Mouse (Mus musculus): ENCODE results near the gene Gm49354. TPM values are rescaled to one million over a fixed set of nuclear protein-coding genes. Genes with fewer than 3 reads are reported as not detected.

Gene Gm49354
- not detected in 2 replicates for total RNA-seq (2012; rRNA removed)

DNA sequence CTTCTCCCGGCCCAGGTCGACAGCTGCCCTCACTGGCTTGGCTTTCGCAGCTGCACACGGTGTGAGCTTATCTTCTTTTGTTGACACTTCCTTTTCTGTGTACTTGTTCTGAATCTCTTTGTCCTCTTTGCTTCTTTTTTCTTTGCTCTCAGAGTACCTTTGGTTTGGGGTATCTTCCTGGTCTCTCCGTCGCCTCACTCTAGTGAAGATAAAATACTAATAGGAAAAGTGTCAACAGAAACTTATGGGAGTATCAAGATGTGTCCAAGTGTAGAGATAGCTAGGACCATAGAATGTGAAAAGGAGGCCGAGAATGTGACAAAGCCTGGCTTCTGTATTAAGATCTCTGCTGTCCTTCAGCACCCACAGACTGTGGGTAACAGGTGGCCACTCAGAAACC, at the start of gene Gm49354:
Gene Gm49354, minus strand, starts transcription at position 101 of the 400 bp plus-strand sequence.
- Histone ChIP-seq H3K27ac (ENCODE audit: insufficient read depth, low read depth, low read length, poor library complexity, severe bottlenecking) (no peak within 1 kb of the TSS), H3K9me3 (ENCODE audit: control insufficient read depth, insufficient read depth, low read depth, low read length) (no peaks in the 10 kb centered on the region), H3K9ac (ENCODE audit: insufficient read depth, low read depth, low read length, poor library complexity, severe bottlenecking) (no peak within 1 kb of the TSS), H3K4me1 (ENCODE audit: control insufficient read depth in 2 of 2, insufficient read depth in 2 of 2, low read length in 2 of 2, poor library complexity in 1 of 2) (no peaks in the 10 kb centered on the region), H3K4me3 (ENCODE audit: insufficient read depth in 1 of 2, low read depth in 1 of 2, low read length in 2 of 2, poor library complexity in 1 of 2, severe bottlenecking in 1 of 2) (no peak within 1 kb of the TSS), H3K36me3 (ENCODE audit: control insufficient read depth, insufficient read depth, low read length, poor library complexity, severe bottlenecking) (peaks cover 37% of the 10 kb centered on the region)
- in situ Hi-C loops (cut with MboI; ENCODE audit: low sequenced_read_pairs in 2 of 2, unreplicated experiment in 2 of 2): no loop called here
- no peak for DNase-seq (ENCODE audit: low read depth, low spot score)
- TF ChIP-seq HCFC1 (IDR thresholded peaks at IDR 0.05; ENCODE audit: borderline replicate concordance, insufficient read depth, low read length) (no peak), CHD2 (IDR thresholded peaks at IDR 0.05; ENCODE audit: low read depth, low read length) (no peak), ZNF384 (IDR thresholded peaks at IDR 0.05; ENCODE audit: low read depth, low read length) (no peak)

DNA sequence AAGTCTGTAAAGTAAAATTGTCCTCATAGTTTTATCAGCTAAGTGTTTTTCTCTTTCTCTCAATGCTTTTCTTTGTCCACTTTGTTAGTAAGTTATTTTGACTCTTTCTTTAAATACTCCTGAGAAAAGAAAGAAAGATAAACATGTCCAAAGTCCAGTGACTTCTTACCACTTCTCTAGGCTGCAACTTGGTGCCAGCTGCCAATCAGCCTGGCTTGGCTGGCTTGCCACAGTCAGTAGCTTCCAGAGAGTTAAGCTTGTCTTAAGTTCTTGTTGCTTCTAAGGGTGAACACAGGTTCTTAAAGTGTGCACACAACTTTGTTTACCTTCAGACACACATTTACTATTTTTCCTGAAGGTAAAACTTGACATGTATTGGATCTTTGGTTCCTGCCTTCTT, 43.9 kb upstream of the Gm49354 start:
- Histone ChIP-seq H3K9me3 (ENCODE audit: control insufficient read depth, insufficient read depth, low read depth, low read length) (no peaks in the 10 kb centered on the region), H3K4me1 (ENCODE audit: control insufficient read depth in 2 of 2, insufficient read depth in 2 of 2, low read length in 2 of 2, poor library complexity in 1 of 2) (peaks cover 0 to 3% of the 10 kb centered on the region in 2 experiments; a peak in 2 of 4 replicates), H3K4me3 (ENCODE audit: insufficient read depth in 1 of 2, low read depth in 1 of 2, low read length in 2 of 2, poor library complexity in 1 of 2, severe bottlenecking in 1 of 2) (no peak overlapping the region), H3K27ac (ENCODE audit: insufficient read depth, low read depth, low read length, poor library complexity, severe bottlenecking) (no peak overlapping the region), H3K9ac (ENCODE audit: insufficient read depth, low read depth, low read length, poor library complexity, severe bottlenecking) (no peak overlapping the region), H3K36me3 (ENCODE audit: control insufficient read depth, insufficient read depth, low read length, poor library complexity, severe bottlenecking) (peaks cover 2% of the 10 kb centered on the region; the same call in 1 of the 2 replicates)
- no peak for DNase-seq (ENCODE audit: low read depth, low spot score)
- TF ChIP-seq ZNF384 (IDR thresholded peaks at IDR 0.05; ENCODE audit: low read depth, low read length): no peak
- no peak for TF ChIP-seq HCFC1 (IDR thresholded peaks at IDR 0.05; ENCODE audit: borderline replicate concordance, insufficient read depth, low read length)
- TF ChIP-seq ZC3H11A (IDR thresholded peaks at IDR 0.05; ENCODE audit: borderline replicate concordance, low read depth, low read length): no peak
- in situ Hi-C loops (cut with MboI; ENCODE audit: low sequenced_read_pairs in 2 of 2, unreplicated experiment in 2 of 2): no loop called here

DNA sequence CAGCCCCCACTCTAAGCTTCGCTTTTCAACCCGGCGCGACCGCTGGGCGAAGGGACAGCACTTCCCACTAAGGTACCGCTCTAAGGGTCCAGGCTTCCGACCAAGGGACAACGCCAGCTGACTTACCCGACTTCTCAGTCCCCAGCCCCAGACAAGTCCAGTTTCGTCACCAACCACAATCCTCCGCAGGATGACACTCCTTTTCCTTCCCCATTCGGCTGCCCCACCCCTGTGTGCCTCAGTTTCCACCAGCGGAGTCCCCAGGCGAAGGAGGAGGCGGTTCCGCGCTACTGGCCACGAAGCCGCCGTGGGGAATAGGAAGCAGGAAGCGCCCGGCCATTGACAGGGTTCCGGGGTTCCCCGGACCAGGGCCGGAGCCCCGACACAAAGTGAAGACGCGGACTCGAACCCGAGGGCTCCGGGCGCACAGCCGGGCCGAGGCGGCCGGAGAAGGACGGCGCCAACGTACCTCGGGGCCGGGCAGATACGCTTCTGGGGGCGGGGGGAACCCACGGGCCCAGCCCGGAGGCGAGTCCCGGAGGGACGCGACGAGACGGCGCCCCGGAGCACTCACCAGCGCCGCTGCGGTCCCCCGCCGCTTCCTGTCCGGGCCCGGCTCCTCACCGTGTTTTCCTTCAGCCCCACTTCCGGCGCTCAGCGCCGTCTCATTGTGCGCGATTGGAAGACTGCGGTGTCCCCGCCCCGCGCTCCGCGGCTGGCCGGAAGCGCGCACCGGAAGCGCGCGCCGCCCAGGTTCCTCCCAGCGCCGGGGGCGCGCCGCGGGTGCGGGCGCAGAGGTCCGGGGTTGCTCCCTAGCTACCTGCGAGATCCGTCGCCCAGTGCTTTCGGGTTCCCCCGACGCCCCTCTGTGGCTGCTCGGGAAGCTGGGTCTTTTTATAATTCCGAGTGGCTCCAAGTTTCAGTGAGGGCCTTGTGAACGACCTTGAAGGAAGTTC, 40.7 kb upstream of the Gm49354 start, which contains the start of gene Tut7:
Gene Tut7, minus strand, starts transcription at position 641 of the 956 bp plus-strand sequence.
- in situ Hi-C loops (cut with MboI; ENCODE audit: low sequenced_read_pairs in 2 of 2, unreplicated experiment in 2 of 2): no loop called here
- DNase-seq (ENCODE audit: low read depth, low spot score): peak; percentile 89
- H3K27ac ChIP-seq (ENCODE audit: insufficient read depth, low read depth, low read length, poor library complexity, severe bottlenecking): peak within 1 kb of the TSS; percentile 68
- H3K4me1 ChIP-seq (ENCODE audit: control insufficient read depth in 2 of 2, insufficient read depth in 2 of 2, low read length in 2 of 2, poor library complexity in 1 of 2): peaks cover 3 to 4% of the 10 kb centered on the region in 2 experiments; a peak in 3 of 4 replicates
- peak within 1 kb of the TSS; percentile 92 to 95 for H3K4me3 ChIP-seq (ENCODE audit: insufficient read depth in 1 of 2, low read depth in 1 of 2, low read length in 2 of 2, poor library complexity in 1 of 2, severe bottlenecking in 1 of 2)
- peak within 1 kb of the TSS; percentile 98 for H3K9ac ChIP-seq (ENCODE audit: insufficient read depth, low read depth, low read length, poor library complexity, severe bottlenecking)
- no peaks in the 10 kb centered on the region for H3K9me3 ChIP-seq (ENCODE audit: control insufficient read depth, insufficient read depth, low read depth, low read length)
- peaks cover 2% of the 10 kb centered on the region; the same call in 1 of the 2 replicates for H3K36me3 ChIP-seq (ENCODE audit: control insufficient read depth, insufficient read depth, low read length, poor library complexity, severe bottlenecking)
- TF ChIP-seq CHD2 (IDR thresholded peaks at IDR 0.05; ENCODE audit: low read depth, low read length) (no peak), HCFC1 (IDR thresholded peaks at IDR 0.05; ENCODE audit: borderline replicate concordance, insufficient read depth, low read length) (peak; percentile 79), ZC3H11A (IDR thresholded peaks at IDR 0.05; ENCODE audit: borderline replicate concordance, low read depth, low read length) (no peak)

DNA sequence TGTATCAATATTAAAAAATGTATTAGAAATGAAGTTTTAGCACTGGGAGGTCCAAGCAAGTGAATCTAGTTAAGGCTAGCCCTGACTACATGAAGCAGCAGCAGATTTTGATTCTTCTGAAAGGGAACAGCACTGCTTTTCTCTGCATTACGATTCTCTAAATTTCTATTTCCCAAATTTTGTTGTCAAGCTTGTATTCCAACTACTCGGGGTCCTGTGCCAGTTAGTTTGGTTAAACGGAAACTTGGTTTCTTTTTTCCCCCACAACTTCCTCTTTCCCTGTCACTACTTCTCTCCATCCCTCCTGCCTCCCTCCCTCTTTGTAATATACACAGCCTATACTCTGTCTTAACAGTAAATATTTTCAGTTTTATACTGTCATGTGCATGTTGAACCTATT, 38.8 kb upstream of the Gm49354 start:
- peaks cover 3 to 4% of the 10 kb centered on the region in 2 experiments; a peak in 3 of 4 replicates for H3K4me1 ChIP-seq (ENCODE audit: control insufficient read depth in 2 of 2, insufficient read depth in 2 of 2, low read length in 2 of 2, poor library complexity in 1 of 2)
- no peak for DNase-seq (ENCODE audit: low read depth, low spot score)
- H3K9ac ChIP-seq (ENCODE audit: insufficient read depth, low read depth, low read length, poor library complexity, severe bottlenecking): no peak overlapping the region
- H3K27ac ChIP-seq (ENCODE audit: insufficient read depth, low read depth, low read length, poor library complexity, severe bottlenecking): no peak overlapping the region
- H3K9me3 ChIP-seq (ENCODE audit: control insufficient read depth, insufficient read depth, low read depth, low read length): no peaks in the 10 kb centered on the region
- peaks cover 4% of the 10 kb centered on the region; the same call in 1 of the 2 replicates for H3K36me3 ChIP-seq (ENCODE audit: control insufficient read depth, insufficient read depth, low read length, poor library complexity, severe bottlenecking)
- in situ Hi-C loops (cut with MboI; ENCODE audit: low sequenced_read_pairs in 2 of 2, unreplicated experiment in 2 of 2): no loop called here
- no peak overlapping the region for H3K4me3 ChIP-seq (ENCODE audit: insufficient read depth in 1 of 2, low read depth in 1 of 2, low read length in 2 of 2, poor library complexity in 1 of 2, severe bottlenecking in 1 of 2)
- TF ChIP-seq ZC3H11A (IDR thresholded peaks at IDR 0.05; ENCODE audit: borderline replicate concordance, low read depth, low read length) (no peak), CHD2 (IDR thresholded peaks at IDR 0.05; ENCODE audit: low read depth, low read length) (no peak), ZNF384 (IDR thresholded peaks at IDR 0.05; ENCODE audit: low read depth, low read length) (no peak)

Measured in ES-E14 (cell line).